Mouse (Mus musculus): ENCODE measurements around the gene Fbxw25.

Gene Fbxw25

GRCm38 (mm10) chr9:109664552-109664951 lies at the start of gene Fbxw25:
Gene Fbxw25 (minus strand): TSS chr9:109664652.
- 81% methylated on average over 2 of the region's 2 CpGs for WGBS

- 74% methylated on average over 4 of the region's 4 CpGs for WGBS
These were observed 38.1 kb upstream of the Fbxw25 start, which contains the start of gene Fbxw18 for GRCm38 (mm10) chr9:109702600-109702999. Gene Fbxw18 (minus strand): TSS chr9:109702700.

- WGBS, result 3% methylated on average over 1 of the region's 1 CpGs
These were observed 20.8 kb upstream of the Fbxw25 start for GRCm38 (mm10) chr9:109685299-109685698.

- 85% methylated on average over 2 of the region's 2 CpGs for WGBS
These were observed 38.5 kb downstream of the Fbxw25 start, which contains the start of gene Fbxw24 for GRCm38 (mm10) chr9:109625957-109626356. Gene Fbxw24 (minus strand): TSS chr9:109626057.

GRCm38 (mm10) chr9:109606837-109607236 lies 57.6 kb downstream of the Fbxw25 start:
- WGBS, result 28% methylated on average over 5 of the region's 5 CpGs

- WGBS, result 56% methylated on average over 2 of the region's 2 CpGs
These were observed 62.3 kb downstream of the Fbxw25 start for GRCm38 (mm10) chr9:109602128-109602527.
